Mouse (Mus musculus) embryonic facial prominence, embryonic 10.5 days (tissue): ENCODE results near the gene Mast3. TPM values are rescaled to one million over a fixed set of nuclear protein-coding genes. Genes with fewer than 3 reads are reported as not detected.
A peak's percentile ranks its signal among the peaks of the same experiment; 100 is the strongest.

Experiments
- DNase-seq: peaks from one replicate; pipeline ENCODE4 v3.0.0-alpha.2; 2017; ENCODE audit warnings: low spot score
- H3K27ac ChIP-seq: fragments of 300-500 bp; sonication (generic); replicated peaks from 2 replicates; pipeline ENCODE4 v1.5.1; 2016; ENCODE audit warnings: mild to moderate bottlenecking
- H3K27me3 ChIP-seq: fragments of 300-500 bp; sonication (generic); replicated peaks from 2 replicates; pipeline ENCODE4 v1.6.1; 2016; ENCODE audit warnings: low read depth, mild to moderate bottlenecking; ENCODE audit not compliant: poor library complexity, severe bottlenecking
- H3K36me3 ChIP-seq: fragments of 300-500 bp; sonication (generic); replicated peaks from 2 replicates; pipeline ENCODE4 v1.6.1; 2016; ENCODE audit warnings: mild to moderate bottlenecking, moderate library complexity
- H3K4me1 ChIP-seq: fragments of 300-500 bp; sonication (generic); 2 replicates; pipeline ENCODE4 v1.6.1; 2016
- H3K4me3 ChIP-seq: fragments of 300-500 bp; sonication (generic); 2 replicates; pipeline ENCODE4 v1.5.1; 2016; ENCODE audit warnings: mild to moderate bottlenecking, moderate library complexity
- H3K9me3 ChIP-seq: fragments of 300-500 bp; sonication (generic); 2 replicates; pipeline ENCODE4 v1.6.1; 2016; ENCODE audit warnings: mild to moderate bottlenecking
- WGBS: fragments of 180-500 bp; shearing (Covaris S2); methylation state at CpG from one replicate; pipeline ENCODE4 v1.1.7; 2016; 5-methylcytosine and 5-hydroxymethylcytosine counted together
- polyA plus RNA-seq: library from polyadenylated mRNA; unstranded; fragments of >200 nt; fragmentation: Nextera tagmentation; extraction: Ambion mirVana; gene quantifications from 2 replicates; pipeline ENCODE4 v1.2.1, GENCODE M21; 2016

Mast3 gene
- polyA plus RNA-seq, 1 experiment from 2014 or later, result 13.9 TPM

DNA sequence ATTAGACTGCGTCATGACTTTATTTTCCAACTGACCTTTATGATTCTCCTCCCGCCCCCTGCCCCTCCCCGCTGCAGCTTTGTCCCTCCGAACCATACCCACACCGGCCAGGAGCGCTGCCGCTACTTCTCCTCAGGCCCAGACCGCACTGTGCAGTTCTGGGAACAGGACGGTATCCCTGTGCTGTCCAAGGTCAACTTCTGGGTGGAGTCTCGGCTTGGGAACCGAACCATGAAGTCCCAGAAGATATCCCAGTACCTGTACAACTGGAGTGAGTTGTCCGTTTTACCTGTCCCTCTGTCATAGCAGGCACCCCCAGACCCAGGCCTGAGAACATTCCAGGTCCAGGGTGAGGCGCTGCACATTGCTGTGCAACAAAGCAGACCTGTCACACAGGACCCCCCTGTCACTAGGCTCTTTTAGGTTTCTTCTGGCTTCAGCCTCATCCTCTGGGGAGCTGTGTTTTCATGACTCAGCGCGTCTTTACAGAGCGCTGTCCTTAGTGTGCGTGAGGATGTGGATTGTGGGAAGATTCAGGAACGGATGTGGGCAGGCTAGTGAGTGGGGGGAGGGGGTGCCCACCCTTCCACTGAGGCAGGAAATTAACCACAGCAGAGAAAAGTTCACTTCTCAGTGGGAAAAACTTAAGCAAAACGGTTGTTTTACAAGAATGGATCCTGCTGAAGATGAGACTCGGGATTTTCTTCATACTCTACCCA is 6.3 kb upstream of the Mast3 start:
- DNase-seq, result no peak
- WGBS, result 72% methylated on average over 20 of the region's 20 CpGs
- Histone ChIP-seq H3K27ac (no peak overlapping the region), H3K4me3 (no peak overlapping the region), H3K4me1 (peaks cover 19% of the 10 kb centered on the region), H3K36me3 (no peaks in the 10 kb centered on the region), H3K9me3 (no peaks in the 10 kb centered on the region), H3K27me3 (peaks cover 75% of the 10 kb centered on the region)

GRCm38 (mm10) chr8:70808955-70809701 is 4.3 kb upstream of the Mast3 start:
- H3K4me3 ChIP-seq, result no peak overlapping the region; the same call in 1 of the 2 replicates
- no peak overlapping the region for H3K27ac ChIP-seq
- H3K27me3 ChIP-seq, result peaks cover 75% of the 10 kb centered on the region
- 84% methylated on average over 8 of the region's 8 CpGs for WGBS
- DNase-seq, result no peak
- no peaks in the 10 kb centered on the region for H3K9me3 ChIP-seq
- no peaks in the 10 kb centered on the region for H3K36me3 ChIP-seq
- peaks cover 27% of the 10 kb centered on the region for H3K4me1 ChIP-seq

GRCm38 (mm10) chr8:70808239-70808638 is 3.4 kb upstream of the Mast3 start, which contains the start of gene Il12rb1:
TSS of gene Il12rb1 (plus strand) at chr8:70808449.
- DNase-seq, result no peak
- Histone ChIP-seq H3K27ac (no peak within 1 kb of the TSS), H3K4me1 (peaks cover 34% of the 10 kb centered on the region), H3K27me3 (peaks cover 75% of the 10 kb centered on the region), H3K9me3 (no peaks in the 10 kb centered on the region), H3K36me3 (no peaks in the 10 kb centered on the region), H3K4me3 (no peak within 1 kb of the TSS; the same call in 1 of the 2 replicates)
- WGBS, result 64% methylated on average over 5 of the region's 5 CpGs

- DNase-seq, result no peak
- Histone ChIP-seq H3K27me3 (peaks cover 79% of the 10 kb centered on the region), H3K27ac (no peak overlapping the region), H3K4me3 (no peak overlapping the region), H3K4me1 (peaks cover 34% of the 10 kb centered on the region), H3K36me3 (no peaks in the 10 kb centered on the region), H3K9me3 (no peaks in the 10 kb centered on the region)
- 38% methylated on average over 1 of the region's 1 CpGs for WGBS
Observed at GRCm38 (mm10) chr8:70807304-70807703, 2.5 kb upstream of the Mast3 start.

- H3K4me3 ChIP-seq, result no peak overlapping the region
- no peak overlapping the region for H3K27ac ChIP-seq
- WGBS, result 73% methylated on average over 4 of the region's 4 CpGs
- no peaks in the 10 kb centered on the region for H3K36me3 ChIP-seq
- H3K4me1 ChIP-seq, result peaks cover 31% of the 10 kb centered on the region
- no peak for DNase-seq
- H3K9me3 ChIP-seq, result no peaks in the 10 kb centered on the region
- H3K27me3 ChIP-seq, result peaks cover 87% of the 10 kb centered on the region
Observed at GRCm38 (mm10) chr8:70806541-70806940, 1.7 kb upstream of the Mast3 start.

DNA sequence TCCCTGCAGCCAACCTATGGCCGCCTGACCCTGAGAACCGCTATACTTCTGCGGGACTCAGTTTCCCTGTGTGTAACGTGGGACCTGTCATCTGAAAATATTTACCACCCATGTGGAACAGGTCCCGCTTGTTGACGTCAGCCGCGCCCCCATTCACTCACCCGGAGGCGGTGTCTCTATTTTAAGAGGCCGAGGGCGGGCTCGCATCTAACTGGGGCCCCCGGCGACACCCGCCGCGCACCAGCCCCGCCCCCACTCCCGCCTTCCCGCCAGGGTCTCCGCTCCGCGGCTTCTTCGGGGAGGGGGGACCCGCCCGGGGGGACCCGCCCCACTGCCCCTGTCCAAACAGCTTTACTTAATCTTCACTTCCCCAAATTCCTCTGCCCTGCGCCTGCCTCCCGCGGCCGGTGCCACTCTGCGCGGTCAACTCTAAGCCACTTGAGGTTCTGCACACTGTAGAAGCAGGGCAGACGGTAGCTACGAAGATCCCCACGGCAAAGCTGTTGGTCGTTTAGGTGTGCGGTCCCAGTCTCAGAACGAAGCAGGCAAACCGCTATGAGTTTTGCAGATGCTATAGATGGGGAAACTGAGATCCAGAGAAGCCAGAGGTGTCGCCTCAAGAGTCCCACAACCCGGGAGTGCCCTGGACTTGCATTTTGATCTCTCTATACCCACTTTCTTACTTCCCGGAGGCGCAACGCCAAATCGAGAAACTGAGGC is 933 bp downstream of the Mast3 start:
- no peaks in the 10 kb centered on the region for H3K9me3 ChIP-seq
- peak overlapping the region; percentile 63 for H3K4me3 ChIP-seq
- H3K4me1 ChIP-seq, result peaks cover 16% of the 10 kb centered on the region
- 0 out of 2 replicates have a peak overlapping the region, but pooled peaks have one; percentile 35 for H3K27ac ChIP-seq
- peaks cover 89% of the 10 kb centered on the region for H3K27me3 ChIP-seq
- 1% methylated on average over 47 of the region's 47 CpGs for WGBS
- no peaks in the 10 kb centered on the region for H3K36me3 ChIP-seq
- DNase-seq, result peak; percentile 53

GRCm38 (mm10) chr8:70802786-70803510 is 1.9 kb downstream of the Mast3 start:
- whole genome bisulfite sequencing, result 66% methylated on average over 11 of the region's 11 CpGs
- Histone ChIP-seq H3K4me3 (no peak overlapping the region), H3K27me3 (peaks cover 96% of the 10 kb centered on the region), H3K36me3 (no peaks in the 10 kb centered on the region), H3K27ac (no peak overlapping the region), H3K4me1 (peaks cover 23% of the 10 kb centered on the region), H3K9me3 (no peaks in the 10 kb centered on the region)
- DNase-seq, result no peak

DNA sequence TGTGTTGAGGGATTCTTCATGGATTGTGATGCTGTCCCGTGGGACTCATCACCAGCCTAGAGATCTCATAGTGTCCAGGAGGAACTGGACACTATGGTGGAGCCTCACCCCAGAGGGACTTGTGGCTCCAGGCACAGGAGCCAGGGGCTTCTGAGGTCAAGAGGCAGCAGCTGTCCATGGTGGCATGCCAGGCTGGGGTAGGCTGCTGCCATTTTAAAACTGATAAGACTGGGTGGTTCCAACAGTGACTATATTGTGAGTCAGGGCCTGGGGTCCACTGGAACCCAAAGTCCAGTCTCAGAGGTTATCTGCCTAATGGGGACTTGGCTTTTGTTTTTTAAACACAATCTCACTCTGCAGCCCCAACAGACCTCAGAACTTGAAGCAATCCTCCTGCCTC is 3.0 kb downstream of the Mast3 start:
- 82% methylated on average over 1 of the region's 1 CpGs for WGBS
- Histone ChIP-seq H3K27ac (no peak overlapping the region), H3K4me1 (peaks cover 33% of the 10 kb centered on the region), H3K4me3 (no peak overlapping the region), H3K9me3 (no peaks in the 10 kb centered on the region), H3K36me3 (no peaks in the 10 kb centered on the region), H3K27me3 (peaks cover 96% of the 10 kb centered on the region)
- DNase-seq, result no peak

DNA sequence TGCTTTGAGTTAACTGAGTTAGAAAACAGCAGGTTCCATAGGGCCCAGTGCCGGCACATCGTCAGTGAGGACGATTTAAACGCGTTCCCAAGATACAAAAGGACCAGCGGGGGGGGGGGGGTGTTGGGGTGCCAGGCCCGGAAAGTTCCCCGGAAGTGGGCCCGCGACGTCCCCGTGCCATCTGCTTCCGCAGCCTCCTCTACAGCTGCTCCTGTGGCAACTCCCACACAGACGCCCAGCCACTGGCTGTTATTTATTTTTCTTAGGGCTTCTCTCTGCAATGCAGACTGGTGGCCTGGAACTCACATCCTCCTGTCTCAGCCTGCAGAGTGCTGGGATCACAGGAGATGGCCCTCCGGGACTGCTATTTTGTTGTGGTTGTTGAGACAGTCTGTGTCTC is 3.7 kb downstream of the Mast3 start:
- Histone ChIP-seq H3K4me3 (no peak overlapping the region; the same call in 1 of the 2 replicates), H3K27ac (no peak overlapping the region), H3K27me3 (peaks cover 96% of the 10 kb centered on the region), H3K36me3 (no peaks in the 10 kb centered on the region), H3K9me3 (no peaks in the 10 kb centered on the region), H3K4me1 (peaks cover 39% of the 10 kb centered on the region)
- DNase-seq, result no peak
- 38% methylated on average over 15 of the region's 15 CpGs for WGBS

- peaks cover 44% of the 10 kb centered on the region for H3K4me1 ChIP-seq
- H3K27me3 ChIP-seq, result peaks cover 96% of the 10 kb centered on the region
- 52% methylated on average over 10 of the region's 10 CpGs for WGBS
Observed at GRCm38 (mm10) chr8:70800648-70801047, 4.2 kb downstream of the Mast3 start.

GRCm38 (mm10) chr8:70798281-70798680 is 6.6 kb downstream of the Mast3 start:
- Histone ChIP-seq H3K4me3 (peak overlapping the region; percentile 72), H3K27me3 (peaks cover 94% of the 10 kb centered on the region), H3K36me3 (no peaks in the 10 kb centered on the region), H3K9me3 (no peaks in the 10 kb centered on the region), H3K4me1 (peaks cover 32% of the 10 kb centered on the region), H3K27ac (no peak overlapping the region)
- DNase-seq, result no peak
- 14% methylated on average over 15 of the region's 15 CpGs for WGBS

More at GRCm38 (mm10) chr8:70800648-70801047, 4.2 kb downstream of the Mast3 start:
- H3K4me3 ChIP-seq, result no peak overlapping the region
- no peaks in the 10 kb centered on the region for H3K36me3 ChIP-seq
- DNase-seq, result no peak
- no peaks in the 10 kb centered on the region for H3K9me3 ChIP-seq
- H3K27ac ChIP-seq, result no peak overlapping the region
